Mouse (Mus musculus) CD4-positive, CD25-positive, alpha-beta regulatory T cell, adult 4 months (primary cell): Measurements from ENCODE around the gene Bcam. TPM values are rescaled to one million over a fixed set of nuclear protein-coding genes. Genes with fewer than 3 reads are reported as not detected.

Experiments
- ATAC-seq: one replicate; pipeline ENCODE4 v1.8.0; 2017
- polyA plus RNA-seq, 2 experiments: library from polyadenylated mRNA; unstranded; fragments of 100-300 nt; shearing (Covaris generic); gene quantifications; one replicate each; pipeline ENCODE4 v1.2.1; 2017

The Bcam gene
- polyA plus RNA-seq, 2 experiments from 2014 or later, result 2.5 to 3.7 TPM

DNA sequence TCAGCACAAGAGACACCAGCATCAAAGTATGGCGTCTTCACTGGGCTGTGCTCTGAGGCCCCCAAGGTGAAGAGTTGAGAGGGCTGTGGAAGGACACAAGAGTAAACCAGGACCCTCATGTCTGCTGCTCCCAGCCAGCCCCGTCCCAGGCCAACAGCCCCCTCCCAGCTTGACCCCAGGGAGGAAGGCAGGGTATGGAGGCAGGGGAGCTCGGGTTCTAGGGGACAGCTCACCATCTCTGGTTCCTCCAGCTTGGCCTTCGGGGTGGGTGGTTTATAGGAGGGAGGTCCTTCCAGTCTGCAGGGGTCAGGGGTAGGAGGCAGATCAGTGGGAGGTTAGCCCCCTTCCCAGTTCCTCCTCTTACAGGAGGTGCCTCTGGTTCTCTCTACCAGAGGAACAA, 51.6 kb downstream of the Bcam start:
- ATAC-seq, result no peak

DNA sequence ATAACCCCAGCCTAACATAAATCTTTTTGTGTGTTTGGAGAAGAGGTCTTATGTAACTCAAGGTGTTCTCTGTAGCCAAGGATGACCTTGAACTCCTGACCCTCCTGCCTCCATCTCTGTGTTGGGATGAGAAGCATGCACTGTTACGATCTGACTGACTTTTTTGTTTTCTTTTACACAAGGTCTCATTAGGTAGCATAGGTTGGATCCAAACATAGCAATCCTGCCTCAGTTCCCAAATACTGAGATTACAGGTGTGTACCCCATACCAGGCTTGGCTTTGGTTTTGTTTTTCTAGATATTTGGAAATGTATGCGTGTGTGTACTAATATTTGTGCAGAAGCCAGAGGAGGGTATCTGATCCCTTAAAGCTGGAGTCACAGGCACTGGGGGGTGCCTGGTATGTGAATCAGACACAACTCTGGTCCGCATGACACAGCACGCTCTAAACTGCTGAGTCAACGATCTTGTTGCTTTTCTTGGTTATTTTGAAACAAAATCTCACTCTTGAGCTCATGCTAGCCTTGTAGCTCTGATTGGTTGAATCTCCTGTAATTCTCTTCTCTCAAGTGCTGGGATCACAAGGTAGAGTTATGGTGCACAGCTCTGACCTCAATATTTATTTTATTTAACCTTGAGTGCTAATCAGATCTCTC, 52.4 kb downstream of the Bcam start:
- no peak for ATAC-seq

DNA sequence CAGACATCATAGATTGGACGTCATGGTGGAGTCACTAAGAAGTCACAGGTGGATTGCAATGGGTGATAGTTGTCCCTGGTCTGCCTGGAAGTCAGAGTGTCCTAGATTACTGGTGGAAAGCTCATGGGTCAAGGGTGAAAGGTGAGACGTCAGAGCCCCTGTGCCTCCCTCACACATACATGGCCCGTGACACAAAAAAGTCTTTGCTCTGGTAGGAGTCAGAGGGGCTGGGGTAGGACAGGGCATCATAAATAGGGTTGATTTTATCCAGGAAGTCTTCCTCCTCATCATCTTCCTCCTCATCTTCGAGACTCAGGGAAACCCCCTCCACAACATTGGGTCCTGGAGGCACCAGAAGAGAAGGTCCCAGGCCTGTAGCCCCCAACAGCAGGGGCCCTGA, 53.5 kb downstream of the Bcam start:
- ATAC-seq, result no peak

DNA sequence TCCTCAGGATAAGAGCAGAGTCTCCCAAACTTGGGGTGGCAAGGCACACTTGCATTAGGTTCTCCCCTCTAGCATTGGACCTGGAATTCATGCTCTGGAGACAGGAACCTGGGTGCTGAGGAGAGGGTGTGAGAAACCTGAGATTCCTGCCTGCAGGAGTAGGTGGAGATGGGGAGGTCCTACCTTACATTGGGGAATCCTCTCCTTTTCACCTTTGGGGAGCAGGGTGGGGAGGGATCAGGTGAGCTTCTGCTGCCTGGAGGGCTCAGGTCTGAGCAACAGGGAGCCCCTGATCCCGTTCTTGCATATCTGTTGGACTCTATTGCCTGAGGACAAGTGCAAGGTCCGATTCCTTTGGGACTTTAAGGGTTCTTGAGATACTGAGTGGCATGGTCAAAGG, 54.0 kb downstream of the Bcam start:
- ATAC-seq, result no peak

DNA sequence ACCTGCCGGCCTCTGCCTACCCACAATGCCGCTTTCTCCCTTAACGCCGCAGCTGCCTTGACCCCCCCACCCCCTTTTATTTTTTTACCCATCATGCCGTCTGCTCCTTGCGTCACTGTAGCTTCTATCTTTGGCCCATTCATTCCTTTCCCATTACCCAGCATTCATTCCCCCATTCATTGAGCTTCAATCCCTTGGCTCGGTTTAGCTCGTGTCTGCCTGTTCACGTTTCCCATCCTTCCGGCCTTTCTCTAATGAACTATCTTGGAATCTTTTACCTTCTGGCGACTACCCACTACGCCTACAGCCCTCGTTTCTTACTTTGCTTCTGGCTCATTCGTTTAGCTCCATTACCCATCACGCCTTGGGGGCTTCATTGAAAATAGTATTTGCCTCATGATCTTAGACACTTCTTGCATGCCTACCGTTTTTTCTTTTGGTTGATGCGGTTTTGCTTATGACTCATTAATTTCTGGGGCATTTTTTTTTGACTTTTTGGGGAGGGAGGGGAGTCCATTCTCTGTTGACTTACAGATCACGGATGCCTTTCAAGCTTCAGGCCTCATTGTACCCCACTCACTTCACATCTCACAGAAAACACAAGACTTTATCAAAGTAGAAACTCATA, 54.6 kb downstream of the Bcam start:
- ATAC-seq, result peak; percentile 19

DNA sequence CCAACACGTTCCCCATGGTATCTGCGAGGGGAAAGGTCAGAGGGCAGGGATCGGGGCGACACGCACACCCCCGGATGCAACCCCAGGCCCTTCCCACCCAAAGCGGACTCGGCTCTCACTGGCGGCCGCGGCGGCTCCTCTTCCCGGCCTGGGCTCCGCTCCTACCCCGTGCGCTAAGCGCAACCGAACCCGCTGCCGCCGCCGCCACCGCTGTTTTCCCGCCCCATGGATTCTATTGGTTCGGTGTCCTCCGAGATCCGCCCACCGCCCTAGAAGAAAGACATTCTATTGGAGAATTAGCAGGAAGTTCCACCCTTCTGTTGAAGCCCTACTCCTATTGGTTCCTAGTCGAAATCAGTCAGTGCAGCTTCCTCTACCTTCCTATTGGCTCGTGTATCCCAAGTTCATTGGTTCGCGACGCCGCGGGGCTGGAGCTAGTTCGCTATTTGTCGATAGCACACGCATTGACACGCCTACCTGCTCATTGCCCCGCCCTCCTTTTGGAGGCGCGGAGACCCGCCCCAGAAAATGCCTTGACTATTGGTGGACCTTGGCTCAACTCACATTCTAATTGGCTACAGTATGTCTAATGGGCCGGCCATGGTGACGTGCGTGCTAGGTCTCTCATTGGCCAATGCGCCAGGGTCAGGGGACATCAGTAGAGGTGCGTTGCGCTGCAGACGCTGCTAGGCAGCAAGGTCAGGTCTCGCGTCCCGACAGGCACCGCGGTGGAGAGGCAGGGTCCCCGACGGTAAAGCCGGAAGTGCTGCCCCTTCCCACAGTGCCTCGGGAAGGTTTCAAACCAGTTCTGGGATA, 55.4 kb downstream of the Bcam start, which contains the start of gene Tomm40:
TSS of gene Tomm40 (minus strand) at position 200 of the 816 bp plus-strand sequence.
- ATAC-seq, result peak; percentile 88

DNA sequence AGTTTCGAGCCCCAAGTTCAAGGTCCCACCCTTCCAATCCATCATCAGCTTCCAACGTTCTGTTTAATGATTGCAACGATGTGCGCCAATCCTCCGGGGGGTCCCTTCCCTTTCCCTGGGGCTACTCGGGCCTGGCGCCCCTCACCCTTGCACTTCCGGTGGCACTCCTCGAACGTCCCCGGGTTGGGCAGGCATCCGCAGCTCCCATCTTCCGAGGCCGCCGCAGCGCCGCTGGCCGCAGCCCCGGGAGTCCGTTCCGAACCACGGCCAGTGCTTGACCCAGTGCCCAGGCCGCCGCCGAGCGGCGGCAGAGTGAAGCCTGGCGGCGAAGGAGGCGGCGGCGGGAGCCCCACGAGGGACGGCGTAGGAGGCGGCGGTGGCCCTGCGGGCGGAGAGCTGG, 56.0 kb downstream of the Bcam start:
- ATAC-seq, result no peak

DNA sequence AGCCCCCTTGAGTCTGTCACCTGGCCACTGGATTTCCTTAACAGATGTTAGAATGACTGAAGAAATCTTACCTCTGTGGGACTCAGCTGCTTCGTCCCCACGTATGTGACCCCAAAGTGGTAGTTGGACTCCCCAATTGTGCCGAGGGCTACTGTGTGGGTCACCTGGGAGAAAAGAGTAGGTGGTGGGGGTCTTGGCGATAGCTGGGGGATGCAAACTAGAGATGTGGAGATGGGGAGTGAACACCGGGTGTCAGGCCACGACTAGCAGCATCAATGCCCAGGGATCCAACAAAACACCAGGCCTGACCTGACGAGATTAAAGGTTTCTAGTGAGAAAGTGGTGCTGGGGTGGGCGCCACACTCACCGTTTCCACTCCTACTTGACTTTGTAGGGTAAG, 57.2 kb downstream of the Bcam start:
- ATAC-seq, result no peak

DNA sequence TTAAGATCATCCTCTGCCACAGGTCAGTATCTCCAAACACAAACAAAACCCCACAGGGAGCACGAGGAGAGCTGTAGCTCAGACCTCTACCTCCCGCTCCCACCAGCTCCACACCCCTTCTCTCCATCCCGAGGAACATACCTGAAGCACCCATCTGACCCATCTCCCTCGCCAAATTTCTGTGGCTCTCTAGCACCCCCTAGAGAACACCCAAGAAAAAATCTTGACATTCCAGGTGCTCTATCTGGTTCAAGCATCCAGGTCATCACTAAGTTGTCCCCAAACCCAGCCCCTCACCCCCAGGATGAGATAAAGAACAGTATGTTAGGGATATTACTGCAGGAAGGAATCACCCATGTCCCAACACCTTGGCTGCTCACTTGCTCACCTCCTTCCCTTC, 57.6 kb downstream of the Bcam start:
- ATAC-seq, result no peak

DNA sequence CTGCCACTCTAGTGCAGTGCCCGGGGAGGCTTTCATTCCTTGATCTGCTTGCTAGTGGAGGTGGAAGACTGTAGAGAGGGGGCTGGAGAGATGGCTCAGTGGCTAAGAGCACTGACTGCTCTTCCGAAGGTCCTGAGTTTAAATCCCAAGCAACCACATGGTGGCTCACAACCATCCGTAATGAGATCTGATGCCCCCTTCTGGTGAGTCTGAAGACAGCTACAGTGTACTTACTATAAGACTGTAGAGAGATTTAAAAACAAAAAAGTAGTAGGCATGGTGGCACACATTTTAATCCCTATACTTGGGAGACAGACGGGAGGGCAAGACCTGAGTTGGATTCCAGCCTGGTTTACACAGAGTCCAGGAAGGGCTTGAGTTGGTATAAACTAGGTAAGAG, 58.4 kb downstream of the Bcam start:
- ATAC-seq, result no peak

DNA sequence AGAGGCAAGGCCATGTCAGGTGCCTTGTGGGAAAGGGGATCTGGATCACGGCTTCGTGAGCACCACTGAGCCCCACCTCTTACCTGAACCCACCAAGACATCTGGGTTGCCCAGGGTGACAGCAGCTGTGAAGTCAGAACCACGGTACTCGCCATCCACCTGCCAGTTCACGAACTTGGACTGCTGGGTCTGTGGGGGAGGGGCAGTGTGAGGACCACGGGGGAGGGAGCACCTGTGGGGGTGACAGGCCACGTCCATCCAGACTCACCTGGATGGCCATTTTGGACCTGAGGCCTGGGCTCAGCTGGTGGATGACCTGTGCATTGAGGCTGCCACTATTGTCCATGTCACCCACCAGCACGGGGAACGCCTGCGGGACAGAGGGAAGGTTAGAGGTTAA, 60.2 kb downstream of the Bcam start:
- no peak for ATAC-seq

Other genes starting within 250 kb of the Bcam start
- gene Ppp1r37, start 207.9 kb downstream of the Bcam start, polyA plus RNA-seq, result 1 to 10 TPM; 1.9 to 2.8 TPM
- 1 to 10 TPM; 1.7 to 1.9 TPM for gene Zfp296, start 193.7 kb downstream of the Bcam start, polyA plus RNA-seq
- 100 to 1,000 TPM in 1 of 2 experiments, 10 to 100 TPM in 1; 91.0 to 100 TPM for gene Gemin7, start 193.4 kb downstream of the Bcam start, polyA plus RNA-seq
- gene Clasrp, start 166.5 kb downstream of the Bcam start, polyA plus RNA-seq, result 1 to 10 TPM; 9.0 to 9.4 TPM
- gene Relb, start 141.6 kb downstream of the Bcam start, polyA plus RNA-seq, result 10 to 100 TPM; 12.7 to 14.8 TPM
- 10 to 100 TPM; 24.4 to 28.1 TPM for gene Clptm1, start 106.0 kb downstream of the Bcam start, polyA plus RNA-seq
- not detected for gene Apoc2, start 93.1 kb downstream of the Bcam start, polyA plus RNA-seq
- not detected for gene Gm44805, start 89.6 kb downstream of the Bcam start, polyA plus RNA-seq
- gene Apoc4, start 89.5 kb downstream of the Bcam start, polyA plus RNA-seq, result under 1 TPM in 1 of 2 experiments, not detected in 1; 0.36 TPM
- gene Apoc1, start 78.4 kb downstream of the Bcam start, polyA plus RNA-seq, result not detected
- gene Apoe, start 71.8 kb downstream of the Bcam start, polyA plus RNA-seq, result 1 to 10 TPM; 6.6 to 7.6 TPM
- 1 to 10 TPM; 3.7 to 6.9 TPM for gene Tomm40, start 55.6 kb downstream of the Bcam start, polyA plus RNA-seq
- under 1 TPM in 1 of 2 experiments, not detected in 1; 0.12 TPM for gene Nectin2, start 20.5 kb downstream of the Bcam start, polyA plus RNA-seq
- gene Cblc, start 25.8 kb upstream of the Bcam start, polyA plus RNA-seq, result not detected
- gene Bcl3, start 51.8 kb upstream of the Bcam start, polyA plus RNA-seq, result 10 to 100 TPM; 16.0 to 20.5 TPM
- not detected for gene Gm19345, start 81.0 kb upstream of the Bcam start, polyA plus RNA-seq
- not detected for gene Ceacam16, start 90.3 kb upstream of the Bcam start, polyA plus RNA-seq
- not detected for gene Ceacam19, start 116.9 kb upstream of the Bcam start, polyA plus RNA-seq
- gene Pvr, start 150.1 kb upstream of the Bcam start, polyA plus RNA-seq, result 10 to 100 TPM; 22.2 to 24.7 TPM
- gene Igsf23, start 179.7 kb upstream of the Bcam start, polyA plus RNA-seq, result 10 to 100 TPM; 11.1 to 17.6 TPM
- not detected for gene Ceacam20, start 194.4 kb upstream of the Bcam start, polyA plus RNA-seq
- gene Nlrp9b, start 220.4 kb upstream of the Bcam start, polyA plus RNA-seq, result not detected